Mouse (Mus musculus) hindbrain, embryonic 12.5 days (tissue): Measurements from ENCODE around the gene Wdr44. TPM values are rescaled to one million over a fixed set of nuclear protein-coding genes. Genes with fewer than 3 reads are reported as not detected.

ENCODE experiments used
- polyA plus RNA-seq: library from polyadenylated mRNA; unstranded; fragments of >200 nt; fragmentation: Nextera tagmentation; extraction: Ambion mirVana; gene quantifications from 2 replicates; pipeline ENCODE4 v1.2.1, GENCODE M21; 2016

Gene Wdr44
- polyA plus RNA-seq, 1 experiment from 2014 or later, result 10.7 TPM

Other genes starting within 250 kb of the Wdr44 start
- gene Gm4907, start 189.5 kb downstream of the Wdr44 start, polyA plus RNA-seq, result not detected in 2 replicates